Mouse (Mus musculus) T-helper 1 cell (primary cell): ENCODE results near the gene Mprip.
"Not testable (repeated sequence)": the region's sequence is repeated elsewhere in the genome, so short reads cannot be mapped to it uniquely, and the experiment has no call there.

Source experiments
- in situ Hi-C: fragments of 300-600 bp; cut with MboI, MseI; formaldehyde crosslinking; loops from one replicate; pipeline ENCODE4 v1.15.1; 2025; ENCODE audit warnings: high pct_unique_total_duplicates

Gene Mprip

GRCm38 (mm10) chr11:59715424-59715840 lies 54.3 kb downstream of the Mprip start:
- in situ Hi-C loops: no loop called here

GRCm38 (mm10) chr11:59717801-59718291 lies 56.7 kb downstream of the Mprip start:
- in situ Hi-C loops: no loop called here

GRCm38 (mm10) chr11:59719185-59719584 lies 58.1 kb downstream of the Mprip start:
- in situ Hi-C loops: no loop called here

- in situ Hi-C loops: no loop called here
Measured at GRCm38 (mm10) chr11:59721385-59721784, 60.3 kb downstream of the Mprip start.

- in situ Hi-C loops: no loop called here
Measured at GRCm38 (mm10) chr11:59727204-59727603, 66.1 kb downstream of the Mprip start.

GRCm38 (mm10) chr11:59731821-59732220 lies 70.7 kb downstream of the Mprip start:
- in situ Hi-C loops: loop anchor here (5.0 kb wide), 1 partner anchor 110 kb away; no protein-coding TSS in a partner anchor

- in situ Hi-C loops: loop anchor here (5.0 kb wide), 1 partner anchor 110 kb away; no protein-coding TSS in a partner anchor
Measured at GRCm38 (mm10) chr11:59732407-59733066, 71.4 kb downstream of the Mprip start.

- in situ Hi-C loops: loop anchor here (5.0 kb wide), 1 partner anchor 111 kb away; no protein-coding TSS in a partner anchor
Measured at GRCm38 (mm10) chr11:59733600-59733999, 72.5 kb downstream of the Mprip start.

- in situ Hi-C loops: loop anchor here (5.0 kb wide), 1 partner anchor 112 kb away; no protein-coding TSS in a partner anchor
Measured at GRCm38 (mm10) chr11:59734335-59734734, 73.2 kb downstream of the Mprip start.

GRCm38 (mm10) chr11:59735938-59736337 lies 74.8 kb downstream of the Mprip start:
- in situ Hi-C loops: not testable (repeated sequence)

GRCm38 (mm10) chr11:59737250-59737649 lies 76.1 kb downstream of the Mprip start:
- in situ Hi-C loops: no loop called here

GRCm38 (mm10) chr11:59739996-59740395 lies 78.9 kb downstream of the Mprip start:
- in situ Hi-C loops: no loop called here

- in situ Hi-C loops: no loop called here
Measured at GRCm38 (mm10) chr11:59741915-59742314, 80.8 kb downstream of the Mprip start.

GRCm38 (mm10) chr11:59743307-59743706 lies 82.2 kb downstream of the Mprip start:
- in situ Hi-C loops: no loop called here

- in situ Hi-C loops: no loop called here
Measured at GRCm38 (mm10) chr11:59743712-59744111, 82.6 kb downstream of the Mprip start.

- in situ Hi-C loops: no loop called here
Measured at GRCm38 (mm10) chr11:59744374-59744773, 83.3 kb downstream of the Mprip start.

- in situ Hi-C loops: no loop called here
Measured at GRCm38 (mm10) chr11:59745851-59746250, 84.7 kb downstream of the Mprip start.

GRCm38 (mm10) chr11:59746614-59747013 lies 85.5 kb downstream of the Mprip start:
- in situ Hi-C loops: no loop called here

GRCm38 (mm10) chr11:59749050-59749449 lies 87.9 kb downstream of the Mprip start:
- in situ Hi-C loops: no loop called here

- in situ Hi-C loops: no loop called here
Measured at GRCm38 (mm10) chr11:59754504-59754903, 93.4 kb downstream of the Mprip start.

GRCm38 (mm10) chr11:59756351-59756750 lies 95.2 kb downstream of the Mprip start:
- in situ Hi-C loops: no loop called here

- in situ Hi-C loops: no loop called here
Measured at GRCm38 (mm10) chr11:59758191-59758985, 97.3 kb downstream of the Mprip start.

- in situ Hi-C loops: no loop called here
Measured at GRCm38 (mm10) chr11:59759178-59759577, 98.1 kb downstream of the Mprip start.
